ENCODE assay signal across 9 mouse cellular contexts in the genomic region with DNA sequence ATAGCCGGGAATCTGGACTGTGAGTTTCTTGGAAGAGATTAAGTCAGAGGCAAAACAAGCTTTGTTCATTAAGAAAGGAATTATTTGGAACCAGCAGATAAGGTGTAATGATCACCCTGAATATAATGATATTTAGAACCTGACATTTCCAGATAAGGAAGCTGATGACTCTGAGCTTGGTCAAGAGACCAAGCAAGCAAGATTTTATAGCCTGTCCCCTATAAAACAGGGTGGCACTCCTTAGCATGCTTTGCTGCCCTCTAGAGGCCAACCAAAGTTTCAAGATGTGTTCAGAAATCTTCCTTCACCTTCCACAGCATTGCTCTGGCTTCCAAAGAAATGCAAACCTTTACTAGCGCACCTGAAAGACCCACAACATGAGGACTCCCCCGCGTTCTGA. TPM values are rescaled to one million over a fixed set of nuclear protein-coding genes. Genes with fewer than 3 reads are reported as not detected.
DNase-seq lines count a peak whose midpoint lies in the region; ATAC-seq and TF ChIP-seq lines count a peak whose summit lies in the region.
"Had no signal": no experiment of that assay in that cellular context is flagged by ENCODE, and none has a peak within 500 bp of the region (broad histone marks: within the 10 kb centered on the region; RNA-seq: fewer than 3 reads in every experiment).

No protein-coding gene starts in this region.

- ATAC-seq in megakaryocyte, adult 5-6 weeks (ENCODE audit: poor library complexity, severe bottlenecking) = peak; percentile 60

- H3K27ac ChIP-seq in heart, adult 2 months = no peak overlapping the region
- H3K27ac ChIP-seq: limb, embryonic 13.5 days had no signal

- H3K27me3 ChIP-seq in heart, adult 2 months (ENCODE audit: control insufficient read depth, insufficient read depth, low read length) = no peaks in the 10 kb centered on the region
- H3K27me3 ChIP-seq: limb, embryonic 13.5 days had no signal

- H3K4me1 ChIP-seq in heart, adult 2 months (ENCODE audit: control insufficient read depth, insufficient read depth, low read length) = no peaks in the 10 kb centered on the region
- H3K4me1 ChIP-seq: limb, embryonic 13.5 days had no signal

- H3K4me3 ChIP-seq in heart, adult 2 months = no peak overlapping the region
- H3K4me3 ChIP-seq: limb, embryonic 13.5 days had no signal

- peak; percentile 33 to 37 for DNase-seq in heart, adult 2 months
- no peak for DNase-seq in heart, postnatal 25 days (ENCODE audit: low spot score)
- peak; percentile 59 to 81 for DNase-seq in adrenal gland, adult (ENCODE audit: inconsistent age in 2 of 2, low spot score in 1 of 2)
- DNase-seq in embryo, embryonic 11 days = peak; percentile 59
- DNase-seq in induced T-regulatory cell, adult 2 months (ENCODE audit: low read depth) = peak; percentile 88
- peak; percentile 64 to 76 for DNase-seq in left cerebral cortex, adult 18-20 months (ENCODE audit: low spot score in 2 of 2)
- DNase-seq in right cerebral cortex, postnatal 36 days (ENCODE audit: low spot score in 2 of 2) = peak; percentile 8 to 41

- H3K79me2 ChIP-seq in heart, adult 2 months (replicated peaks; ENCODE audit: control insufficient read depth, insufficient read depth, low read length) = no peaks in the 10 kb centered on the region

- no peak overlapping the region for H3K9ac ChIP-seq in heart, adult 2 months (ENCODE audit: low read depth, low read length)
- H3K9ac ChIP-seq: limb, embryonic 13.5 days had no signal

- no peaks in the 10 kb centered on the region for H3K36me3 ChIP-seq in heart, adult 2 months (ENCODE audit: control insufficient read depth, insufficient read depth, low read length)
- H3K36me3 ChIP-seq: limb, embryonic 13.5 days had no signal

- TF ChIP-seq POLR2A in heart, adult 2 months (IDR thresholded peaks at IDR 0.05; ENCODE audit: insufficient read depth, low read depth, low read length) = no peak

- 55% methylated on average over 4 of the region's 4 CpGs for WGBS in heart, adult 2 months

- peak; percentile 79 for TF ChIP-seq CTCF in heart, adult 2 months (IDR thresholded peaks at IDR 0.05)

- no peak for TF ChIP-seq EP300 in heart, adult 2 months (IDR thresholded peaks at IDR 0.05; ENCODE audit: insufficient read depth, low read depth, low read length)

- intact Hi-C loops in heart, adult 2 months (cut with DNase I) = loop anchor here (1.0 to 10.0 kb wide), 4 partner anchors 72 to 409 kb away; a partner anchor contains a TSS
- intact Hi-C loops in heart, postnatal 25 days (cut with DNase I) = loop anchor here (1.0 to 10.0 kb wide), 3 partner anchors 126 to 399 kb away; a partner anchor contains a TSS

RNA-seq across cellular contexts. Expression of a gene that starts 5.2 kb away (rescaled TPM):
- total RNA-seq in heart, adult 2 months (2021) = not detected
- not detected in 2 replicates for polyA plus RNA-seq in heart, adult 2 months (2012; rRNA removed)
- total RNA-seq in heart, postnatal 25 days (2021) = not detected
- not detected for total RNA-seq in left cerebral cortex, adult 18-20 months (2021)
- total RNA-seq in megakaryocyte, adult 5-6 weeks (2015) = 0.16 and 0.27 TPM in 2 replicates
- total RNA-seq in megakaryocyte, adult 5-6 weeks (2017) = 0.04 and 0.81 TPM in 2 replicates
- polyA plus RNA-seq: limb, embryonic 13.5 days had no signal

RNA-seq across cellular contexts. Expression of a gene that starts 23.9 kb away (rescaled TPM):
- total RNA-seq in heart, adult 2 months (2021) = not detected
- not detected in 2 replicates for polyA plus RNA-seq in heart, adult 2 months (2012; rRNA removed)
- total RNA-seq in heart, postnatal 25 days (2021) = not detected
- total RNA-seq in left cerebral cortex, adult 18-20 months (2021) = not detected
- not detected in 2 replicates for total RNA-seq in megakaryocyte, adult 5-6 weeks (2015)
- not detected in 2 replicates for total RNA-seq in megakaryocyte, adult 5-6 weeks (2017)
- polyA plus RNA-seq: limb, embryonic 13.5 days had no signal

RNA-seq across cellular contexts. Expression of a gene that starts 39.1 kb away (rescaled TPM):
- total RNA-seq in heart, adult 2 months (2021) = not detected
- polyA plus RNA-seq in heart, adult 2 months (2012; rRNA removed) = not detected in 2 replicates
- total RNA-seq in heart, postnatal 25 days (2021) = not detected
- not detected for total RNA-seq in left cerebral cortex, adult 18-20 months (2021)
- total RNA-seq in megakaryocyte, adult 5-6 weeks (2015) = not detected in 2 replicates
- not detected in 2 replicates for total RNA-seq in megakaryocyte, adult 5-6 weeks (2017)
